Mouse (Mus musculus): Measurements from ENCODE around the gene Aff3. TPM values are rescaled to one million over a fixed set of nuclear protein-coding genes. Genes with fewer than 3 reads are reported as not detected.

Aff3 gene
- total RNA-seq, 1 experiment from 2014 or later, result 189 TPM

DNA sequence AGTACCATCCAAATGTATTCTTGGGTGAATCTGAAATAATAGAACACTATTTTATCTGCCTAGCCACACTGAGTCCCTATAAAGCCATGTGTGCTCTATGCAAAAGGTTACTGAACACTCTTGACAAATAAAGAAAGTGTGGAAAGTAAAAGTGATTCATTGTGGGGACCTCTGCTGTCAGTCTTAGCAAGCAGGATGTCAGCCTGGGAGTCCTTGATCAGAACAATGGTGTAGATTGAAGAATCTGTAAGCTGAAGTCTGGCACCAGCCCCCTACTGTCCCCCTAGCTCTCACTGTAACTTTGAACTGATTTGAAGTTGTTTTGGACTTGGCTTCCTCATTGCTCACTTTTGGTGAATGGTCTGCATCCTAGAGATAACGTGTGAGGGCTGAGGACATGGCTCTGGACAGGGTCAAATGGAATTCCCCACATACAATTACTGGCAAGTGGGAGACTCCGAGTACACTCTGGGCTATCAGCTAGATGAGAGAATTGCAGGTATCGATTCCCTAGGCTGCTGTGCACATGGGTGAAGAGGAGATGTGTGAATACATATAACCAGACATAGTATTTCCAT, 2.0 kb downstream of the Aff3 start:
- no peak for ATAC-seq (ENCODE audit: extremely low read depth, insufficient number of reproducible peaks, low FRiP score, poor library complexity, severe bottlenecking)

DNA sequence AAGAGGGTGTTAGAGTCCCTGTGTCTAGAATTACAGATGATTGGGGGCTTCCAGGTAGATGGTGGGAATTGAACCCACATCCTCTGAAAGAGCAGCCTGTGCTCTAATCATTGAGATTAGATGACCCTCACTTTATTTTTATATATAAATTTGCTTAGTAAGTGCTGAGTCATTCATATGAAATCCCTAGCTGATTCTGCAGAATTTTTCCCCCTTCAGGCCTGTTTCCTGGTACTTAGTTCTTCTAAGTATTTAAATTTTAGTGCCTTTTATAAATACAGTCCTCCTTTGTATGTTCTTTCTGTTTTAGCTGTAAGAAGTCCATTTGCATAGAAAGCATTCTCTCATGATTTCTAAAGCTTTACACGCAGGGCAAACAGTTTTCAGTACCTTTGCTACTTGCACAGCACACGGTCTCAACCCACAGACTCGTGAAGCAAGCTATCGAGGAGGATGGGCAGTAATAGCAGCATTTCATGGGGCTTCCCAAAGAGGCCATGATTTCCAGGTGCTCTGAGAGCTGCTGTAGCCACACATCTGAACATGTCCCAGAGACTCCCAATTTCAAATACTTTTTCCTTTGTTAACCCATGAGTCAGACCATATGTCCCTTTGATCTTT, 5.7 kb downstream of the Aff3 start:
- no peak for ATAC-seq (ENCODE audit: extremely low read depth, insufficient number of reproducible peaks, low FRiP score, poor library complexity, severe bottlenecking)

GRCm38 (mm10) chr1:38658376-38658775, 6.4 kb downstream of the Aff3 start:
- ATAC-seq (ENCODE audit: extremely low read depth, insufficient number of reproducible peaks, low FRiP score, poor library complexity, severe bottlenecking), result no peak

DNA sequence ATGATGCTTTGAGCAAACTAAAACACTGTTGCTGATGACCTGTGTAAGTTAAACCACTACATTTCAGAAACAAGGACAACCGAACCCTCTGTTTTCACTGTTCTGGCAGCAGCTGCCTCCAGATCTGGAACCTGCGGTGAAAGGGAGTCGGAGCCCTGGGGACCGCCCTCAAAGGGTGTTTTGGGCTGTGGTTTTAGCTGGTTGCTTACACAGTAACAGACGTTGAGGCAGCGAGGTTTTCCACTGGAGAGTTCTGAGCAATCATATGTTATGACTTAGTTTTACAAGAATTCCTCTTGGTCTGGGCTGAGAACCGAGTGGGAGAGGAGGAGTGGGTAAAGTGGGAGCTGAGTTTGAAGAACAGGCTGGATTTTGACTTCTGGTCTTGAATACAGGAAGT, 7.1 kb downstream of the Aff3 start:
- ATAC-seq (ENCODE audit: extremely low read depth, insufficient number of reproducible peaks, low FRiP score, poor library complexity, severe bottlenecking), result peak; percentile 31; the same call in 1 of the 2 replicates

DNA sequence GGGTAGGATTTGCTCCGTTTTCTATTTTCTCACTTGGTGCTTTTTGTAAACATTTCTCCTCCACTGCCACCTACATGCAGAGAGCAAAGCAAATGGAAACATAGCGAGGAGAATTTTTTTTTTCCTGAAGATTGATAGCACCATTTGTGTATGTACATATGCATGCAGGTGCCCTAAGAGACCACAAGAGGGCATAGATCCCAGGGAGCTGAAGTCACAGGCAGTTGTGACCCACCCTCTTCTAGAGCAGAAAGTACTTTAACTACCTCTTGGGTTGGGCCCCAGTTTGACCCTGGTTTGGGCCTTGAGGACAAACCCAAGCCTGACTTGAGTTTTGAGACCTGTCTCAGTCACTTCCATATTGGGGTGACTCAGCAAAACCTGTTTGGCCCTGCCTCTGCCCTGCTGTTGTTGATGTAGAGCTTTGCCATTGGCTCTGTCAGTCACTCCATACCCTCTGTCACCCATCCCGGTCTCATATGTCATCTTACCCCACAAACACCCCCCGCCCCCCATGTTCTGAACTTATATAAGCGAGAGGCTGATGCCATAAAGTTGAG, 9.7 kb downstream of the Aff3 start:
- ATAC-seq (ENCODE audit: extremely low read depth, insufficient number of reproducible peaks, low FRiP score, poor library complexity, severe bottlenecking), result no peak

GRCm38 (mm10) chr1:38650031-38650430, 14.7 kb downstream of the Aff3 start:
- ATAC-seq (ENCODE audit: extremely low read depth, insufficient number of reproducible peaks, low FRiP score, poor library complexity, severe bottlenecking), result no peak

DNA sequence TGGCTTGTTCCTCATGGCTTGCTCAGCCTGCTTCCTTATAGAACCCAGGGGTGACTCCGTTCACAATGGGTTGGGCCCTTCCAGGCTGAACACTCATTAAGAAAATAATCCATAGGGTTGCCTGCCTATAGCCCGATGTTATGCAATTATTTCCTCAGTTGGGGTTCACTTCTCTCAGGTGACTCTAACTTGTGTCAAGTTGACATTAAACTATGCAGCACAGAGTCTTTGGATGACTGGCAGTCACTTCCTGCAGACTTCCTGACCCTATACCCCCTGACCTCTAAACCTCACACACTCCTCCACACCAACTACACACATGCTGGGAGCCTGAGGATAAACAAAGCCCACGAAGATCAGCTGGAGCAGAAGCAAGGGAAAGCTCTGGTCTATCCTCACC, 15.6 kb downstream of the Aff3 start:
- ATAC-seq (ENCODE audit: extremely low read depth, insufficient number of reproducible peaks, low FRiP score, poor library complexity, severe bottlenecking), result no peak

DNA sequence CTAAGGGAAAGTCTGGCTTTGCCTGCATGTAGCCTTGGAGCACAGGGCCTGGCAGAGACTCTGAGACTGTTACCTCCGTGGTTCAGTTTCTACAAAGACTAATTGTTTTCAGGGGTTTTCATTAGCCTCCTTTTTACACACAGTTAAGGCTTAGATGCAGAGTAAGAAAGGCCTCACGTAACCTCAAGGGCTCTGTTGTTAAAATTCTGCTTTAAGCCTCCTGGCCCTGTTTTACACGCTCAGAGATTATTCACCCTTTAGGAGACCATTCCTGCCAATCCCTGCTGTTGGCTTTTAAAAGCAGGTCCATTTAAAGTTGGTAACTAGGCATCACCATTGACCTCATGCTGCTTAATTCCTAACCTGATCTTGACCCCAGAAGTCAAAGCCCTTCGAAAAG, 22.5 kb downstream of the Aff3 start:
- ATAC-seq (ENCODE audit: extremely low read depth, insufficient number of reproducible peaks, low FRiP score, poor library complexity, severe bottlenecking), result no peak

DNA sequence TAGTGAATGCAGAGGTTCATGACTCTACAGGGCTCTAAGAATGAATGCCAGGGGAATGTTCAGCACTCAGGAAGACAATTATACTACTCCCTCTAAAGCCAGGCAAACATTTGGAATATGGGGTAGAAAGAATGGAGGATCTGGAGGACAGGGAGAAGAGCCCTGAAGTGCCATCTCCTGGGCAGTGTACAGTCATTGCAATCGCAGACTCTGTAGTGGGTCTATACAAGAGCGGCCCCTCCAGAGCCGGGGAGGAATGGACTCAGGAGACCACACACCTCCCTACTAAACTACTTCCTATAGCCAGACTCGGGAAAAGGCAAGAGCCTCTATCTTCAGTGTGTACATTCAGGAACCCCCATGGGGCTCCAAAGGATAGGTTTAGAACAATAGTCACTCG, 25.1 kb downstream of the Aff3 start:
- ATAC-seq (ENCODE audit: extremely low read depth, insufficient number of reproducible peaks, low FRiP score, poor library complexity, severe bottlenecking), result no peak

DNA sequence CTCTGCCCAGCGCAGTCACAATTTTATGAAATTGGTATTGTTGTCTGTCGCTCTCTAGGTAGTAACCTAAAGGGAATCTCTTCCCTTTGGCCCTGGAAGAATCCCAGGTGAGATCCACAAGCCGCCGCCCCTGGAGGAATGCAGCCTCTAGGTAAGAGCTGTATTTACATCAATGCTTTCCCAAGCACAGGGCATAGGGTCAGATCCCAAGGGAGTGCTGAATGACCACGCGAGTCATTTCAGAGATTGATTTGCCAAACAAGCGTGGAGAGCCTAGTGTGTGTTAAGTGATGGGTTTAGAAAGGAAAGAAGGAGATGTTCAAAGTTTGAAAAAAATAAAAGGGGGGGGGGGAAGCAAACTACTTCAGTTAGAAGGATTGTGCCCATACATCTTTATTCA, 29.2 kb downstream of the Aff3 start:
- ATAC-seq (ENCODE audit: extremely low read depth, insufficient number of reproducible peaks, low FRiP score, poor library complexity, severe bottlenecking), result no peak

DNA sequence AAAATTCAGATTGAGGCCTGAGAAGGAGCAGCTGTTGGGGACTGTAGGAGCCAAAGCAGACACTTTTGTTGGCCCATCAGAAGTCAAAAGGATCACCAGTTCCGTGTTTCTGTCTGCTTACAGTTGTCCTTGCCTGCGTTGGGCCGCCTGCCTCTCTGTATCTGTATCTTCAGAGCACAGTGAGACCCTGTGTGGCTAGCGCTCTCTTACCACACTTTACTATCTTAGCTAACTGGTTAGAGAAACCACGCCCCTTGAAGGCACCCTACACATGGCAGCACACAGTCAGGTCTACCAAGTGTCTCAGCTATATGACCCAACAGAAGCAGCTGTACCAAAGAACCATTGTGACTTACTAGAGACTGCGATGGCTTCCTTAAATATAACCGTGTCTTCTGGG, 30.7 kb downstream of the Aff3 start:
- no peak for ATAC-seq (ENCODE audit: extremely low read depth, insufficient number of reproducible peaks, low FRiP score, poor library complexity, severe bottlenecking)

DNA sequence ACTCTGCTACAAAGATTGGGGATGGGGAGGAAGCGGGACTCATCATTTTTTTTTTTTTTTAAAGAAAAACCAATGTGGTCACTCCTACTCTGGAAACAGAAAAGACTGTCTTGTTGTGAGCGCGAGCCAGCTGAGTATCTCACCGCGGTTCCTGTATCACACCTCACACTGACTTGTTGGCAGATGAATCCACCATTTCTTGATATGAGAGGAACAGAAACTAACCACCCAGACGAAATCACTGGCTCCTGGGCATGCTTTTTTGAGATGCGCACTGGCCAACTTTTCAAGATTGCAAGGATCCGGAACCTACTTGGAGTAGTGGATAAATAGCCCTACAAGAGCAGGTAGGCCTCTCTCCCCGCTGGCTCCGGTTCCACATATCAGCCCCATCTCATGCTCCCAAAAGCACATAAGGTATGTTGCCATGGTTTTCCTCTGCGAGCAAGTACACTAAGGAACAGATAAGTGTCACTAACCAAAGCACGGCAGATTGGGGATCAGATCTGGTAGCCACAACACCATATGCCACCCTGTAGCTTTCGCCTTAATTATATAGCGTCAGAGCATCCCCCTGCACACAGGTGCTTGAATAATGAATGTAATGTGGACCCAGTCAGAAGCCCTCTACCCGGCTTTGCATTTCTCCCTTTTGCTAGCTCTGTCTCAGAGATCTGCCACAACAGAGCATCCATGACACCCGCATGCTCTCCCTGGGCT, 32.1 kb downstream of the Aff3 start:
- ATAC-seq (ENCODE audit: extremely low read depth, insufficient number of reproducible peaks, low FRiP score, poor library complexity, severe bottlenecking), result peak; percentile 68

DNA sequence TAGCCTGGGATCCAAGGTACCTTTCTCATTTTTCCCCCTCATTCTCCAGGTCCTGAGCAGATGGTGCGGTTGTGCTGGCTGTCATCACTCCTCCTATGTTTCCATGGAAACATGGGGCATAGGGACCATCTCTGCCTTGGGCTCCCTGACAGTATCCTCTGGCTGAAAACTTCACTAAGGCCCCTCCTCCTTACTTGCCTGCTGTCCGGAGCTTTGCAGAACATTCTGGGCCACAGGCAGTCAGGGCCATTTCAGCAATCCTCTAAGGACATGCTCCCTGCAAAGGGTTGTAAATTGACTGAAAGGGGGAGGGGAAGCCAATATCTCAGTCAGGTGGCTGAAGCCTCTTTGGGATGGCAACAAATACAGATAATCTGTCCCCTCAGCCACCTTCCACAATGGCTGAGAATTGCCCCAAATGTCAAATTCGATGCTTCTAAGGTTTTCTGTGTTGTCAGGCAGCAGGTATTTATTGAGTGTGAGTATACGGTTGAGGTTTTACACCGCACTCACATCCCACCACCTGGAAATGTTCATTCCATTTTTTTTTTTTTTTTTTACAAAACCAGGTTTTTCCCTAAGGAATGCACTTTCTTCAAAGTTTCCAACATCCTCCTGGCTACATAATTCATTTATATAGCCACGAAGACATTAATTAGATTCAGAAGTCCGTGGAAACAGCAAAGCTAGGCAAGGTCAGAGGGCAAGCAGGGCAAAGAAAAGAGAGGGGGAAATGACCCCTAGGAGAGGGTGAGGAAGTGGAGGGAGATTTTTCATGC, 33.1 kb downstream of the Aff3 start:
- no peak for ATAC-seq (ENCODE audit: extremely low read depth, insufficient number of reproducible peaks, low FRiP score, poor library complexity, severe bottlenecking)

DNA sequence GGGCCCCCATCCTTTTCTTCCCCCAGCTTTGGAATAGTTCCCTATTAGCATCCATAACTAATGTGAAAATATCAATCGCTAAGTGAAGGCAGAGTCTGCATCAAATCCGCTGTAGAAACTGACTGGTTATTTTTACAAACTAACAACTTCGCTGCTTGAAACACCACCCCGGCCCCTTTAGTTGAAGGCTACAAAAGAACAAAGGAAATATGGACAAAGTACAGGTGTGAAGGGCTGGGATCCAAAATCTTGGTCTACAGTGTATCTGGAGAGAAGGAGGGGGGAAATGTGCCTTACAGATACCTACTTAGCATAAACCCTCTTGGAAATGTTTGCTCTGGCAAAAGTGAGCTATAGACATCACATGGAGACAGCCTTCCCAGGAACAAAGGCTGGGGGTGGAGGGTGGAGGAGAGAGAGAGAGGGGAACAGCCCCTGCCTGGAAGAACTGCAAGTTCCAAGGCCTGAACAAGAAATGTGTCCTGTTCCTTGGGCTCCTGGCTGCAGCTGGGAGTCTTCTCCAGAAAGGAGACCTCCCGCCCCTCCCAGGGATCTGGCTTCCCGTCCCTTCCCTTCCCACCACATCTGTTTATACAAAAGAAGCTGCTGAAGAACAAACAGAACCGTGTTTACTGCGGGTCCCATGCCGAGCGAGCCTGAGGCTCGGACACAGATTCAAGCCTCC, 35.7 kb downstream of the Aff3 start:
- ATAC-seq (ENCODE audit: extremely low read depth, insufficient number of reproducible peaks, low FRiP score, poor library complexity, severe bottlenecking), result no peak

DNA sequence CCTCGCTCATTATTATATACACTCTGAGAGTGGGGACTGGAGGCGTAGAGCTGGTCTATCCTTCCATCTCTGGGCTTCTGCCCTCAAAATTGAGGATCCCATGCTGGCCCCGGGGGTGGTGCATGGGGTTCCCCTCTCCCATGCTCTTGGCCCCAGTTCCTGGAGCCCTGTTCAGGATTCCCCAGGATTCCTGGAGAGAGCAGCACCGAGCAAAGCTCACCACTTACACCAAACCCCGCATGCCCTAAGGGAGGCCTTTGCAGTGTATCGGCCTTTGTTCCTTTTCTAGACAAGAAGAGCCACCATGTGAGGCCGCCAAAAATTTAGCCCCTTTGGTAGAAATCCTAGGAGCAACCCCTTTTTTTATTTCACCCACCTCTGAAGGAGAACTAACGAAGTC, 36.3 kb downstream of the Aff3 start:
- no peak for ATAC-seq (ENCODE audit: extremely low read depth, insufficient number of reproducible peaks, low FRiP score, poor library complexity, severe bottlenecking)

DNA sequence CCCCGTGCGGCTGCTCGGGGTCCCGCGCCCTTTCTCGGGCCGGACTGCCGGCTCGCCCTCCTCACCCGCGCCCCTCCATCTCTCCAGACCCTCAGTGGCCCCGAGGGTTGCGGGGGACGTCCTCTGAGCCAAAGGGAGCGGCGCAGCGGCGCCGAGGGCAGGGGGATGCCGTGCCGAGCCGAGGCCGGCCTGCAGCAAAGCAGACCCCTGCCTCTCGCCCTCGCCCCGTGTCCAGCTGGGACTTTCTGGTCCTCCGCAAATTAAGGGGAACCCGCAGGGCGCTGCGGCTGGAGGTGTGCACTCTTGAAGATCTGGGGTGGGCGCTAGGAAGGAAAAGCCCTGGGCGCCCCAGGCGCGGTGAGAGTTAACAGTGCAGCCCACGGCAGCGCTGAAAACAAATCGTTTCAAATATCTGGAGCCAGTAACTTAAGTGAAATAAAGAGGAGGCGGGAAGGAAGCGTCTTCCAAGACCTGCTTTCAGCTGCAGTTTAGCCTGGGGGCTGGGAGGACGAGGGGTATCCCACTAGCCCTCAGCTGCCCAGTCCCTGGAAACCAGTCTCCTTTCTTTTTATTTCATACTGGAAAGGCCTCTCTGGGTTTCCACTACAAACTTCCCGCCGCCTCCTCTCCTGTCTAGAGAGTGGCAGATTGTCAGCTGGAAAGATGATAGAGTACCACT, 36.9 kb downstream of the Aff3 start:
- ATAC-seq (ENCODE audit: extremely low read depth, insufficient number of reproducible peaks, low FRiP score, poor library complexity, severe bottlenecking), result no peak

- ATAC-seq (ENCODE audit: extremely low read depth, insufficient number of reproducible peaks, low FRiP score, poor library complexity, severe bottlenecking), result 0 out of 2 replicates have a peak, but pooled peaks have one; percentile 9
Measured at GRCm38 (mm10) chr1:38626739-38627661, 37.8 kb downstream of the Aff3 start.

Measured in neutrophil, adult 5-6 weeks (primary cell).